Mouse (Mus musculus) Patski (cell line): Measurements from ENCODE around the gene Krtap3-3. TPM values are rescaled to one million over a fixed set of nuclear protein-coding genes. Genes with fewer than 3 reads are reported as not detected.
"Not testable (repeated sequence)": the region's sequence is repeated elsewhere in the genome, so short reads cannot be mapped to it uniquely, and the experiment has no call there.

ENCODE experiments used
- ATAC-seq: fragments of 100-300 bp; one replicate; pipeline ENCODE4 v1.8.0; 2021
- CTCF ChIA-PET: fragments of 350-600 bp; sonication (Branson Sonifier 250); formaldehyde crosslinking; loops from one replicate; lab custom pipeline; 2022; ENCODE audit warnings: inconsistent platforms; lab: Charles Lee
- POLR2A ChIA-PET: fragments of 350-600 bp; sonication (Branson Sonifier 250); formaldehyde crosslinking; loops from one replicate; lab custom pipeline; 2022; ENCODE audit warnings: antibody characterized with exemption, inconsistent platforms; lab: Charles Lee
- DNase-seq: peaks from one replicate; pipeline ENCODE4 v3.0.0-alpha.2; 2011; ENCODE audit warnings: low read depth, low spot score
- H3K27me3 ChIP-seq: fragments of 371-371 bp; one replicate; pipeline ENCODE4 v1.5.1; 2021
- CTCF ChIP-seq: fragments of 100-300 bp; IDR thresholded peaks from one replicate; pipeline ENCODE4 v1.5.1; 2021
- in situ Hi-C: fragments of 300-500 bp; cut with MboI; formaldehyde crosslinking; loops from 3 replicates; pipeline ENCODE4 v1.11.1; 2018; ENCODE audit warnings: low pct_unique_long_range_greater_than_20kb, mixed read lengths
- polyA plus RNA-seq: library from polyadenylated mRNA; unstranded; gene quantifications from one replicate; pipeline ENCODE4 v1.2.3, GENCODE M21; 2021

Krtap3-3 gene
- not detected for polyA plus RNA-seq

- TF ChIP-seq CTCF, result no peak
- POLR2A ChIA-PET, result no interaction called here
- in situ Hi-C loops, result no loop called here
- CTCF ChIA-PET, result no interaction called here
- no peak for ATAC-seq
- H3K27me3 ChIP-seq, result no peaks in the 10 kb centered on the region
- no peak for DNase-seq
These were observed at the start of gene Krtap3-3 for GRCm38 (mm10) chr11:99550765-99551164. Krtap3-3 (minus strand) TSS chr11:99550865.

- in situ Hi-C loops, ATAC-seq, POLR2A ChIA-PET, CTCF ChIA-PET, H3K27me3 ChIP-seq, DNase-seq: not testable (repeated sequence)
These were observed 47.1 kb upstream of the Krtap3-3 start, which contains the start of gene Krtap9-3 for GRCm38 (mm10) chr11:99597742-99598141. Krtap9-3 (minus strand) TSS chr11:99598105.

DNA sequence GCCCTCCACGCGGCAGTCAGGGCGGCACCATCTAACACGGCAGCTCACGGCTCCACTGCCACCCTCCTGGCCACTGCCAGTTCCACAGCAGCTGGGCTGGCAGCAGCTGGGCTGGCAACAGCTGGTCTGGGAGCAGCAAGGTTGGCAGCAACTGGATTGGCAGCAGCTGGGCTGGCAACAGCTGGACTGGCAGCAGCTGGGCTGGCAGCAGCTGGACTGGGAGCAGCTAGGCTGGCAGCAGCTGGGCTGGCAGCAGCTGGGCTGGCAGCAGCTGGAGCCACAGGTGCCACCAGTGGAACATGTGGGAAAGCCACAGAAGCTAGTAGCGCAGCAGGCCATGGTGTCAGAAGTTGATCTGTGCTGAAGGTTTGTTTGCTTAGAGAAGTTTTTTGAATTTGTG lies 40.3 kb upstream of the Krtap3-3 start, which contains the start of gene Krtap1-3:
TSS of gene Krtap1-3 (minus strand) at position 359 of the 400 bp plus-strand sequence.
- ChIA-PET CTCF (no interaction called here), POLR2A (no interaction called here)
- ATAC-seq (no peak), DNase-seq (no peak)
- no peak for TF ChIP-seq CTCF
- in situ Hi-C loops, result no loop called here
- H3K27me3 ChIP-seq, result no peaks in the 10 kb centered on the region

DNA sequence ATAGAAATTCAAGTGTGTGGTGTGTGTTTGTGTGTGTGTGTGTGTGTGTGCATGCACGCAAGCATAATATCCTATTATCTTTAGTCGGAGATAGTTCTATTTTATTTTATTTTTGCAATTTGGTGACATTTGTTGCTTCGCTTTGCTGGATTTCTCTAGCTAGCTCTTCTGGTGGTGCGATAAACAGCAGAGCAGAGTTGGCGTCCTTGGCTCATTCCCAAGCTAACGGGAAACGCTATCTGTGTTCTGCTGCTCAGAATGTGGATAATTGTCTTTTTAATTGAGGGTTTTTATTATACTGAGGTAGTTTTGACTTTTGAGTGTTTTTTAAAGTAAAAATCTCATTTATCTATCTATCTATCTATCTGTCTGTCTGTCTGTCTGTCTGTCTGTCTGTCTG lies 34.4 kb upstream of the Krtap3-3 start:
- ATAC-seq (no peak), DNase-seq (no peak)
- no peak for TF ChIP-seq CTCF
- ChIA-PET CTCF (no interaction called here), POLR2A (no interaction called here)
- H3K27me3 ChIP-seq, result no peaks in the 10 kb centered on the region
- in situ Hi-C loops, result loop anchor here (10.0 kb wide), 1 partner anchor 180 kb away; no protein-coding TSS in a partner anchor

GRCm38 (mm10) chr11:99583245-99583704 lies 32.6 kb upstream of the Krtap3-3 start, which contains the start of gene Krtap1-4:
Krtap1-4 (minus strand) TSS chr11:99583654.
- in situ Hi-C loops, result loop anchor here (10.0 kb wide), 1 partner anchor 182 kb away; no protein-coding TSS in a partner anchor
- no peaks in the 10 kb centered on the region for H3K27me3 ChIP-seq
- no peak for TF ChIP-seq CTCF
- ATAC-seq (no peak), DNase-seq (no peak)
- POLR2A ChIA-PET, result no interaction called here
- CTCF ChIA-PET, result interaction anchor here (2.3 kb wide), 1 partner anchor 10 kb away, joined by 6 read pairs; no protein-coding TSS in a partner anchor

GRCm38 (mm10) chr11:99581564-99581963 lies 30.9 kb upstream of the Krtap3-3 start:
- no peaks in the 10 kb centered on the region for H3K27me3 ChIP-seq
- no peak for TF ChIP-seq CTCF
- no peak for DNase-seq
- ChIA-PET POLR2A (no interaction called here), CTCF (interaction anchor here (1.1 to 2.3 kb wide), 2 partner anchors 8 to 32 kb away, joined by 3 to 6 read pairs; no protein-coding TSS in a partner anchor)
- peak; percentile 74 for ATAC-seq
- in situ Hi-C loops, result loop anchor here (10.0 kb wide), 1 partner anchor 183 kb away; no protein-coding TSS in a partner anchor

DNA sequence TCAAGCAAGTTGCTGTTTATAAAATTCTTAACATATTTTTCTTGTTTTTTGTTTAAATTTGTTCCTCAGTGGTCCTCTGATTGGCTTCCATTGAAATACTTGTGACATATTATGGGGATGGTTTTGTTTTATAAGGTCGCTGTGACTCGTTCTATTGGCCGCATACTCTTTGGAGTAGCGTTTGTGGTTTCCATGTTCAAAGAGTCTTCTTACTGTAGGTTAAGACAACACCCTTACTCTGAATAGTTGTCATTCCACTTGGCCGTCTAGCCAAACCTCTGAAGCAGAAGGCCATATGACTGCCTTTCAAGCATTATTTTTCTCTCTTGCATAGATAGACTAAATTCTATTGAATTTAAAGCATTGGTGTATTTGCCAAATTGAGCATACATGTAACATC lies 30.4 kb upstream of the Krtap3-3 start:
- DNase-seq, result no peak
- ChIA-PET CTCF (interaction anchor here (2.3 kb wide), 1 partner anchor 7 kb away, joined by 6 read pairs; no protein-coding TSS in a partner anchor), POLR2A (no interaction called here)
- no peak for ATAC-seq
- H3K27me3 ChIP-seq, result no peaks in the 10 kb centered on the region
- no peak for TF ChIP-seq CTCF
- in situ Hi-C loops, result loop anchor here (10.0 kb wide), 1 partner anchor 184 kb away; no protein-coding TSS in a partner anchor

DNA sequence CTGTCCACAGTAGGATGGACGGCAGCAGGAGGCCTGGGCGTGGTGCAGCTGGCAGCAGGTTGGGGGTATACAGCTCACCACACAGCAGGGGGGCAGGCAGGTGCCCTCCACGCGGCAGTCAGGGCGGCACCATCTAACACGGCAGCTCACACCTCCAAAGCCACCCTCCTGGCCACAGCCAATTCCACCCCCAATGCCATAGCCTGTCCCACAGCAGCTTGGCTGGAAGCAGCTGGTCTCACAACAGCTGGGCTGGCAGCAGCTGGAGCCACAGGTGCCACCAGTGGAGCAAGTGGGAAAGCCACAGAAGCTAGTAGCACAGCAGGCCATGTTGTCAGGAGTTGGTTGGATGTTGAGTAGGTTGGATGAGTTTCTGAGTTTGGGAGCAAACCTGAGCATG lies 30.0 kb upstream of the Krtap3-3 start, which contains the start of gene Krtap1-5:
TSS of gene Krtap1-5 (minus strand) at position 381 of the 400 bp plus-strand sequence.
- no peaks in the 10 kb centered on the region for H3K27me3 ChIP-seq
- no peak for TF ChIP-seq CTCF
- ATAC-seq (no peak), DNase-seq (no peak)
- POLR2A ChIA-PET, result no interaction called here
- CTCF ChIA-PET, result no interaction called here
- in situ Hi-C loops, result loop anchor here (10.0 kb wide), 1 partner anchor 184 kb away; no protein-coding TSS in a partner anchor

DNA sequence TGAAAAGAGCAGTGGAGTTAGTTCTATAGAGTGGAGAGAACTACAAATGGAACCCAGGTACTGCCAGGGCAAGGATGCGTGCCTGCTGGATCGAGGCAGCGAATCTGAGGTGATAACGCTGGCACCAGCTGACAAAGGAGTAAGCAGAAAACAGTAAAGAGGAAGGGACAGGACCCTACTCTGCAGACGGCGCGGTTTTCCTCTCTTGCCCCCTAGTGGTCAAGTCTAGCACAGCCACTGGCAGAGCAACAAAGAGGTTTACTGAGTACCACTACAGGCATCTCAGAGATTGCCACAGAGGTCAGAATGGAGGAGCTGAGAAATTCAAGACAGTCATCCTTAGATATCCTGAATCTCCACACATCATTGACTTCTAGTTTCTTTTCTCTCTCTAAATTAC lies 23.4 kb upstream of the Krtap3-3 start:
- peak; percentile 95 for TF ChIP-seq CTCF
- ChIA-PET POLR2A (interaction anchor here (0.6 kb wide), 1 partner anchor 106 kb away, joined by 3 read pairs; no protein-coding TSS in a partner anchor), CTCF (interaction anchor here (0.7 to 2.1 kb wide), 11 partner anchors 8 to 724 kb away, joined by 3 to 6 read pairs (median 3); no protein-coding TSS in a partner anchor)
- DNase-seq (no peak), ATAC-seq (peak; percentile 91)
- H3K27me3 ChIP-seq, result no peaks in the 10 kb centered on the region
- in situ Hi-C loops, result loop anchor here (5.0 to 10.0 kb wide), 4 partner anchors 107 to 591 kb away; partner anchors contain the start of gene Krt10

DNA sequence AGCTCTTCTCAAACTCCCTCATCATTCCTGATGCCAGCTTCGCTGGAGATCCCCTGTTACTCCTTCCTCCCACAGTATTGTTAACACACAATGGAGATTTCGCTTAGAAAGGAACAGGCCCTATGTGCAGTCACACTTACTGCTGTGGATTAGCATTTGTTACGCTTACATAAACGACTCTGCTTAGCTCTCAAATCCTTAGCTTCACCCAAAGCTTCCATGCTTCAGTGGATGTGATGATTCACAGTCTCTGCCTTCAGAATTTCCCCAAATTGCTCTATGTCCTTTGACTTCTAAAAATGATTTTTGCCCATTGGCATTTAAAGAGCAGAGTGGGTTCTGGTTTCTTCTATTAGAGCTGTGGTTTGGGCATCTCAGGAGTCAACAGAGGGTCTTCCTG lies 22.5 kb upstream of the Krtap3-3 start:
- ATAC-seq (peak; percentile 38), DNase-seq (peak; percentile 66)
- CTCF ChIA-PET, result interaction anchor here (1.2 to 2.1 kb wide), 5 partner anchors 9 to 109 kb away, joined by 3 to 6 read pairs (median 6); no protein-coding TSS in a partner anchor
- TF ChIP-seq CTCF, result no peak
- POLR2A ChIA-PET, result no interaction called here
- no peaks in the 10 kb centered on the region for H3K27me3 ChIP-seq
- in situ Hi-C loops, result loop anchor here (5.0 to 10.0 kb wide), 4 partner anchors 106 to 592 kb away; partner anchors contain the start of gene Krt10

DNA sequence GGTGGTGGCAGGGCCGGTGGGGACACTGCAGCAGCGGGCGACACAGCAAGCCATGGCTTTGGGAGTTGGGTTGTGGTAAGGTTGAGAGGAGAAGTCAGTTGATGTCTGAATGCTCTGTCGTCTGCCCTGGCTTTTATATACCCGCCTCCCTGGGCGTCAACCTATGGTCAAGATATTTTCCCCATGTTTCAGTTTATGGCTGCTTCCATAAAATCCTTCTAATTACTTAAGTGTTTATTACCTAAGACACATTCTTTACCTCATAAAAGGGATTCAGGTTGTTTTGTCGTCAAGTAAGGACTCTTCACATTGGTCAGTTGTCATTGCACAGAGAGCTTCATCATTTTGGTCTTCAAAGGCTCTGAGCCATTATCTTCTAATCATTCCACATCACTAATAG lies 15.9 kb upstream of the Krtap3-3 start, which contains the start of gene Krtap3-1:
TSS of gene Krtap3-1 (minus strand) at position 101 of the 400 bp plus-strand sequence.
- in situ Hi-C loops, result no loop called here
- no peak for DNase-seq

More for the DNA sequence above, 15.9 kb upstream of the Krtap3-3 start, which contains the start of gene Krtap3-1:
- POLR2A ChIA-PET, result interaction anchor here (0.6 kb wide), 1 partner anchor 591 kb away, joined by 3 read pairs; no protein-coding TSS in a partner anchor
- CTCF ChIA-PET, result interaction anchor here (1.0 kb wide), 1 partner anchor 8 kb away, joined by 3 read pairs; no protein-coding TSS in a partner anchor
- no peaks in the 10 kb centered on the region for H3K27me3 ChIP-seq
- TF ChIP-seq CTCF, result no peak
- ATAC-seq, result no peak
